Mouse (Mus musculus) heart, embryonic 12.5 days (tissue): Measurements from ENCODE around the gene Pcna. TPM values are rescaled to one million over a fixed set of nuclear protein-coding genes. Genes with fewer than 3 reads are reported as not detected.

Experiments used
- polyA plus RNA-seq: library from polyadenylated mRNA; unstranded; fragments of >200 nt; fragmentation: Nextera tagmentation; extraction: Ambion mirVana; gene quantifications from 2 replicates; pipeline ENCODE4 v1.2.1, GENCODE M21; 2016

Pcna gene
- polyA plus RNA-seq, 1 experiment from 2014 or later, result 172 TPM

Other genes starting within 250 kb of the Pcna start
- gene Rassf2, start 223.1 kb downstream of the Pcna start, polyA plus RNA-seq, result 4.8 and 5.3 TPM in 2 replicates
- gene Slc23a2, start 108.2 kb downstream of the Pcna start, polyA plus RNA-seq, result 10.1 and 12.1 TPM in 2 replicates
- 40.3 and 40.7 TPM in 2 replicates for gene Tmem230, start 5.5 kb downstream of the Pcna start, polyA plus RNA-seq
- gene Cds2, start 9.8 kb upstream of the Pcna start, polyA plus RNA-seq, result 18.9 and 21.0 TPM in 2 replicates
- gene Prokr2, start 132.1 kb upstream of the Pcna start, polyA plus RNA-seq, result 1.5 and 2.0 TPM in 2 replicates